Mouse (Mus musculus): ENCODE results near the gene Zfp599. TPM values are rescaled to one million over a fixed set of nuclear protein-coding genes. Genes with fewer than 3 reads are reported as not detected.
"Not testable (repeated sequence)": the region's sequence is repeated elsewhere in the genome, so short reads cannot be mapped to it uniquely, and the experiment has no call there.

Gene Zfp599
- polyA plus RNA-seq, 1 experiment, result not detected

- H3K27ac ChIP-seq (replicated peaks; ENCODE audit: low read depth, low read length), result no peak overlapping the region
- no peaks in the 10 kb centered on the region for H3K4me1 ChIP-seq (ENCODE audit: control insufficient read depth, insufficient read depth, insufficient read length, low read length)
- H3K4me3 ChIP-seq (ENCODE audit: insufficient read depth, low read depth, low read length), result no peak overlapping the region
Observed at GRCm38 (mm10) chr9:22230061-22230460, 29.6 kb downstream of the Zfp599 start.

DNA sequence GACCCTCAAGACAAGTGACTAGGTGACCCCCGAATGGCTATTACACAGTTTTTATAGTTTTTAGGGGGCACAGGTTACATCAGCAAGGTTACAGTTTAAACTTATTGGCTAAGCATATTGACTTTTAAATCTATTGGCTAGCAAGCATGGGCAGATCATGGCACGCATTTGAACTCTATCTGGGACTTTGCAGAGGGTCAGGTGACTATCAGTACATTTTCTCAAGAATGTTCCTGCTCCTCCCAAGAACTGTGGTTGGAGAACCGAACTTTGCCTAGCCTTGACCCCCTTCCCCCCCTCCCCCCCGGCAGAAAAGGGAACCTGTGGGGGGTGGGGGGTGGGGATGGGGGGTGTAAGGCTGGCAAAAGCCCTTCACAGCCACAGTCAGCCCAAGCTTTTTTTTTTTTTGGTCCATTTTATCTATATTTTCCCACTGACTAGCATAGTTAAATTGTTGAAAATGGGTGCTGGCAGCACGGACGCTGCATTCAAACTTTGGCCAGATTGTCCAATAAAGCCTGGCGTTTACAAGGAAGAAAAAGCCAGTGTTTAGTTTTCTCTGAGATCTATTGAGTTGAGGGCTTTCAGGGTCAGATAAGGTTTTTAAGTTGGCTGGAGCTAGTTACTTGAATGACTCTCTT is 30.2 kb downstream of the Zfp599 start:
- Histone ChIP-seq H3K4me3 (ENCODE audit: insufficient read depth, low read depth, low read length) (no peak overlapping the region), H3K27ac (replicated peaks; ENCODE audit: low read depth, low read length) (no peak overlapping the region), H3K4me1 (ENCODE audit: control insufficient read depth, insufficient read depth, insufficient read length, low read length) (no peaks in the 10 kb centered on the region)

DNA sequence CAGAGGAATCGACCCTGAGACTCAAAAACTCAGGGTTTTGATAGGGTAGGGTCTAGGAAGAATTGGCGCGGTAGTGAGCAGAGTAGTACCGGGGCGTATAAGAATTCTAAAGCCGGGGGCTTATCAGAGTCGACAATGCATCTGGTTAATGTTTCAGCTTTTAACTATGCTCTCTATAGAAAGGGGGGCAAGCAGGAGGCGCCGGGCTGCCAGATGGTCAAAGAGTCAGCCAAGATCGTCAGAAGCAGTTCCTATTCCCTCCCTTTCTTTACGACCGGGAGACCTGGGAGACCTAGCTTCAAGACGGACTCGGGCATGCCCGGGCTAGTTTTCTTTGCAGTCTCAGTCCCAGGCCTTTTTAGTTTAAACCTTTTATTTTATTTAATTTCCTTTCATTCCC is 32.8 kb downstream of the Zfp599 start:
- Histone ChIP-seq H3K4me1 (ENCODE audit: control insufficient read depth, insufficient read depth, insufficient read length, low read length) (no peaks in the 10 kb centered on the region), H3K27ac (replicated peaks; ENCODE audit: low read depth, low read length) (no peak overlapping the region), H3K4me3 (ENCODE audit: insufficient read depth, low read depth, low read length) (peak overlapping the region; percentile 20; the same call in 1 of the 2 replicates)

DNA sequence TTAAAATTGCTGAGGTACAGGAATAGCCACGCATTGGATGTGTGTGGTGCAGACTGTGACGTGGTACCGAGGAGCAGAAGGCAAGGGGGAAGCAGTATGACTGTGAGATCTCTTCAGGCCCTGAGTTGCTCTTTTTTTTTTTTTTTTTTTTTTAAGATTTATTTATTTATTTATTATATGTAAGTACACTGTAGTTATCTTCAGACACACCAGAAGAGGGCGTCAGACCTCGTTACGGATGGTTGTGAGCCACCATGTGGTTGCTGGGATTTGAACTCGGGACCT is 33.4 kb downstream of the Zfp599 start:
- not testable (repeated sequence) for H3K27ac ChIP-seq (replicated peaks; ENCODE audit: low read depth, low read length); H3K4me1 ChIP-seq (ENCODE audit: control insufficient read depth, insufficient read depth, insufficient read length, low read length)

GRCm38 (mm10) chr9:22225581-22226388 is 33.9 kb downstream of the Zfp599 start, which contains the start of gene Zfp809:
TSS of gene Zfp809 (plus strand) at chr9:22225714.
- Histone ChIP-seq H3K4me1 (ENCODE audit: control insufficient read depth, insufficient read depth, insufficient read length, low read length) (no peaks in the 10 kb centered on the region), H3K27ac (replicated peaks; ENCODE audit: low read depth, low read length) (peak within 1 kb of the TSS; percentile 89), H3K4me3 (ENCODE audit: insufficient read depth, low read depth, low read length) (peak within 1 kb of the TSS; percentile 95)

More for the DNA sequence above, 33.4 kb downstream of the Zfp599 start:
- H3K4me3 ChIP-seq (ENCODE audit: insufficient read depth, low read depth, low read length), result peak overlapping the region; percentile 95

DNA sequence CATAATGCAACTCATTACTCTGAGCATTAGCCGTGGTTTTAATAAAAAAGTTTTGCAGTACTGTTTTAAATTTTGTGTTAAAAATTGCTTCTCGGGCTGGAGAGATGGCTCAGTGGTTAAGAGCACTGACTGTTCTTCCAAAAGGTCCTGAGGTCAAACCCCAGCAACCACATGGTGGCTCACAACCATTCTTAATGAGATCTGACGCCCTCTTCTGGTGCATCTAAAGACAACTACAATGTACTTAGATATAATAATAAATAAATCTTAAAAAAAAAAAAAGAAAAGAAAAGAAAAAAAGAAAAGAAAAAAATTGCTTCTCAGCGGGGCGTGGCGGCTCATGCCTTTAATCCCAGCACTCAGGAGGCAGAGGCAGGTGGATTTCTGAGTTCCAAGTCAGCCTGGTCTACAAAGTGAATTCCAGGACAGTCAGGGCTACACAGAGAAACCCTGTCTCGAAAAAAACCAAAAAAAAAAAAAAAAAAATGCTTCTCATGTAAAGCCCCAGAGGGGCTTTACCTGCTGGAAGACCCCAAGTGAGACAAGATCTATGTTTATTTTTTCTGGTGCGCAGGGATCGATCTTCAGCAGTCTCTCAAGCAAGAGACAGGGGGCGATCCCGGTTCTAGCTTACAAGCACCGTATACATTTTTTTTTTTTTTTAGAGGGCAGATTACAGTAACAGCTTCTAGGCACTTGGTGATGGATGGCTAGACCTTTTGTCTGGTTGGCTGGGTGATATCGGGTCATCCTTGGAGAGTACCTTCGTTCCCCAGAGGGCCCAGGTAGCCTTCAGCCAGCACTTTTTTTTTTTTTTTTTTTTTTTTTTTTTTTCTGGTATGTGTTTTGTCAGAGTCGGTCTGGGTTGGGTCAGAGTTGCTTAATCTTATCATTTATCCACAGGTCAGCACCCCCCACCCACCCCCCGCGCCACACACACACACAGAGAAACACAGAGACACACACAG is 34.9 kb downstream of the Zfp599 start:
- Histone ChIP-seq H3K4me1 (ENCODE audit: control insufficient read depth, insufficient read depth, insufficient read length, low read length) (no peaks in the 10 kb centered on the region), H3K27ac (replicated peaks; ENCODE audit: low read depth, low read length) (no peak overlapping the region; the same call in 1 of the 2 replicates), H3K4me3 (ENCODE audit: insufficient read depth, low read depth, low read length) (peak overlapping the region; percentile 95)

GRCm38 (mm10) chr9:22224066-22224465 is 35.6 kb downstream of the Zfp599 start:
- H3K4me1 ChIP-seq (ENCODE audit: control insufficient read depth, insufficient read depth, insufficient read length, low read length), result no peaks in the 10 kb centered on the region
- no peak overlapping the region for H3K27ac ChIP-seq (replicated peaks; ENCODE audit: low read depth, low read length)
- no peak overlapping the region for H3K4me3 ChIP-seq (ENCODE audit: insufficient read depth, low read depth, low read length)

GRCm38 (mm10) chr9:22217858-22218493 is 41.7 kb downstream of the Zfp599 start:
- H3K4me1 ChIP-seq (ENCODE audit: control insufficient read depth, insufficient read depth, insufficient read length, low read length), result no peaks in the 10 kb centered on the region
- no peak overlapping the region for H3K27ac ChIP-seq (replicated peaks; ENCODE audit: low read depth, low read length)
- no peak overlapping the region for H3K4me3 ChIP-seq (ENCODE audit: insufficient read depth, low read depth, low read length)

DNA sequence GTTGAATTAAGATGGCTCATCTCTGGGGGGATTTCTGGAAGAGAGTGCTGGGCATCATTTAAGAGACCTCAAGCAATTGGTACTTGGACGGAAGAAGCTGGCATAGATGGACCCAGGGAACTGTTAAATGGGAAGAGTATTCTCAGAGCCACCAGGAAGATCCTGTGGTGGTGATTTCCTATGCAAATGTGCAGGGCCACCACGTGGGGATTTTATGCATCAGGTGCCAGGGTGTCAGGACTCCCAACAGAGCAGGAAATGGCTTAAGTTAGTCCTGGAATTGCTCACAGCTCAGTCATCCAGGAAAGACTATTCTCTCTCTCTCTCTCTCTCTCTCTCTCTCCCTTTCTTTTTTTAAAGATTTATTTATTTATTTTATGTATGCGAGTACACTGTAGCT is 43.0 kb downstream of the Zfp599 start:
- Histone ChIP-seq H3K4me3 (ENCODE audit: insufficient read depth, low read depth, low read length) (no peak overlapping the region), H3K27ac (replicated peaks; ENCODE audit: low read depth, low read length) (no peak overlapping the region), H3K4me1 (ENCODE audit: control insufficient read depth, insufficient read depth, insufficient read length, low read length) (no peaks in the 10 kb centered on the region)

GRCm38 (mm10) chr9:22214549-22214948 is 45.1 kb downstream of the Zfp599 start:
- no peak overlapping the region for H3K27ac ChIP-seq (replicated peaks; ENCODE audit: low read depth, low read length)
- H3K4me1 ChIP-seq (ENCODE audit: control insufficient read depth, insufficient read depth, insufficient read length, low read length), result no peaks in the 10 kb centered on the region
- no peak overlapping the region for H3K4me3 ChIP-seq (ENCODE audit: insufficient read depth, low read depth, low read length)

DNA sequence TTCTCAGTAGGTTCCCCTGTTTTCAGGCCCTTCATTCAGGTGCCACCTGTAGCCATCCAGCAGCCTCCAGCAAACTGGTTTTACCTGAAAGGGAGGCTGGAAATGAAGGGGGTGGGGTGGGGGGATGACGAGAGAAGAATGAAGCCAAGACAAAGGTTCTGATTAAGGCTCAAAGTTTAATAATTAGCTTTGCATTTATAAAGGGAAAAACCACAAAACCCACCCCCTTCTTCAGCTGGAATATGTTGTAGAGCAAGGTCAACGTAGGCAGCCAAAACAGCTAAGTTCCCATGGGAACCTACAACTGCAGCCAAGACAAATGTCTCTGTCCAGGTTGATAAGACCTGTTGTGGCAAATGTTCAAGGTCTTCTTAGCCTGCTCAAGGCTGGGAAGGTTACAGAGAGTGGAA is 45.9 kb downstream of the Zfp599 start:
- Histone ChIP-seq H3K4me1 (ENCODE audit: control insufficient read depth, insufficient read depth, insufficient read length, low read length) (no peaks in the 10 kb centered on the region), H3K4me3 (ENCODE audit: insufficient read depth, low read depth, low read length) (no peak overlapping the region), H3K27ac (replicated peaks; ENCODE audit: low read depth, low read length) (no peak overlapping the region)

Other genes with a start within 250 kb of the Zfp599 start
- gene Elavl3, start 207.9 kb downstream of the Zfp599 start, polyA plus RNA-seq (2012; ENCODE audit: insufficient read depth, insufficient read length, missing spikeins), result 0.91 and 2.0 TPM in 2 replicates
- not detected in 2 replicates for gene Gm49318, start 188.6 kb downstream of the Zfp599 start, polyA plus RNA-seq (2012; ENCODE audit: insufficient read depth, insufficient read length, missing spikeins)
- gene Zfp653, start 188.5 kb downstream of the Zfp599 start, polyA plus RNA-seq (2012; ENCODE audit: insufficient read depth, insufficient read length, missing spikeins), result 2.1 and 4.8 TPM in 2 replicates
- 95.3 and 111 TPM in 2 replicates for gene Ecsit, start 174.5 kb downstream of the Zfp599 start, polyA plus RNA-seq (2012; ENCODE audit: insufficient read depth, insufficient read length, missing spikeins)
- gene Cnn1, start 160.7 kb downstream of the Zfp599 start, polyA plus RNA-seq (2012; ENCODE audit: insufficient read depth, insufficient read length, missing spikeins), result 1.9 and 5.7 TPM in 2 replicates
- 101 and 117 TPM in 2 replicates for gene Elof1, start 142.7 kb downstream of the Zfp599 start, polyA plus RNA-seq (2012; ENCODE audit: insufficient read depth, insufficient read length, missing spikeins)
- gene Acp5, start 124.2 kb downstream of the Zfp599 start, polyA plus RNA-seq (2012; ENCODE audit: insufficient read depth, insufficient read length, missing spikeins), result 179 and 198 TPM in 2 replicates
- 47.7 and 58.0 TPM in 2 replicates for gene Pigyl, start 103.0 kb downstream of the Zfp599 start, polyA plus RNA-seq (2012; ENCODE audit: insufficient read depth, insufficient read length, missing spikeins)
- gene Zfp872, start 71.8 kb downstream of the Zfp599 start, polyA plus RNA-seq (2012; ENCODE audit: insufficient read depth, insufficient read length, missing spikeins), result 0.52 and 0.58 TPM in 2 replicates
- gene Zfp809, start 34.2 kb downstream of the Zfp599 start, polyA plus RNA-seq (2012; ENCODE audit: insufficient read depth, insufficient read length, missing spikeins), result 17.4 and 22.6 TPM in 2 replicates
- 2.5 and 6.3 TPM in 2 replicates for gene Zfp810, start 47.8 kb upstream of the Zfp599 start, polyA plus RNA-seq (2012; ENCODE audit: insufficient read depth, insufficient read length, missing spikeins)
- gene Anln, start 129.3 kb upstream of the Zfp599 start, polyA plus RNA-seq (2012; ENCODE audit: insufficient read depth, insufficient read length, missing spikeins), result 2.6 and 3.3 TPM in 2 replicates
- gene 9530077C05Rik, start 151.6 kb upstream of the Zfp599 start, polyA plus RNA-seq (2012; ENCODE audit: insufficient read depth, insufficient read length, missing spikeins), result not detected in 2 replicates
- not detected in 2 replicates for gene Gm17545, start 194.4 kb upstream of the Zfp599 start, polyA plus RNA-seq (2012; ENCODE audit: insufficient read depth, insufficient read length, missing spikeins)
- gene Rp9, start 209.8 kb upstream of the Zfp599 start, polyA plus RNA-seq (2012; ENCODE audit: insufficient read depth, insufficient read length, missing spikeins), result 39.2 and 55.5 TPM in 2 replicates
- gene Bbs9, start 215.8 kb upstream of the Zfp599 start, polyA plus RNA-seq (2012; ENCODE audit: insufficient read depth, insufficient read length, missing spikeins), result 6.3 and 6.4 TPM in 2 replicates